Mouse (Mus musculus): ENCODE measurements at regions not wholly inside any gene's neighbourhood (a gene's known extent, or its start where the extent isn't known, plus 50 kb on each side); places are given as distances from the start of the nearest gene placed in this dataset.

- peak; percentile 18 for DNase-seq (ENCODE audit: low read depth, low spot score)
Measured at GRCm38 (mm10) chr16:63313544-63313943, 459.4 kb downstream of the Pros1 start.

GRCm38 (mm10) chr16:63319602-63320001 lies 465.5 kb downstream of the Pros1 start:
- DNase-seq (ENCODE audit: low read depth, low spot score): no peak

GRCm38 (mm10) chr16:63351511-63352125 lies 497.5 kb downstream of the Pros1 start:
- DNase-seq (ENCODE audit: low read depth, low spot score): no peak

GRCm38 (mm10) chr16:63369868-63370267 lies 494.1 kb downstream of the Epha3 start:
- DNase-seq (ENCODE audit: low read depth, low spot score): no peak

- no peak for DNase-seq (ENCODE audit: low read depth, low spot score)
Measured at GRCm38 (mm10) chr16:63371275-63371674, 492.7 kb downstream of the Epha3 start.

- no peak for DNase-seq (ENCODE audit: low read depth, low spot score)
Measured at GRCm38 (mm10) chr16:63404976-63405375, 459.0 kb downstream of the Epha3 start.

GRCm38 (mm10) chr16:63412656-63413055 lies 451.3 kb downstream of the Epha3 start:
- no peak for DNase-seq (ENCODE audit: low read depth, low spot score)

- no peak for DNase-seq (ENCODE audit: low read depth, low spot score)
Measured at GRCm38 (mm10) chr16:63452301-63452700, 411.7 kb downstream of the Epha3 start.

GRCm38 (mm10) chr16:63466615-63467014 lies 397.4 kb downstream of the Epha3 start:
- no peak for DNase-seq (ENCODE audit: low read depth, low spot score)

- DNase-seq (ENCODE audit: low read depth, low spot score): no peak
Measured at GRCm38 (mm10) chr16:63468851-63469250, 395.1 kb downstream of the Epha3 start.

All from 3T3-L1 (cell line).